Mouse (Mus musculus) E14TG2a.4 (cell line): ENCODE measurements around the gene Maats1.

Experiments used
- H3K27me3 ChIP-seq: 2 replicates; pipeline ENCODE4 v1.6.1; 2014; ENCODE audit warnings: low read length, control low read depth; ENCODE audit not compliant: insufficient read depth
- H3K36me3 ChIP-seq: 2 replicates; pipeline ENCODE4 v1.6.1; 2014; ENCODE audit warnings: low read length, control low read depth; ENCODE audit not compliant: insufficient read depth
- H3K4me1 ChIP-seq: replicated peaks from 2 replicates; pipeline ENCODE4 v1.6.1; 2014; ENCODE audit warnings: low read depth, low read length, control low read depth
- H3K4me3 ChIP-seq: replicated peaks from 2 replicates; pipeline ENCODE4 v1.5.1; 2014; ENCODE audit warnings: mild to moderate bottlenecking, low read length
- H3K9me3 ChIP-seq: 2 replicates; pipeline ENCODE4 v1.6.1; 2014; ENCODE audit warnings: low read length, control low read depth
- CTCF ChIP-seq: conservative IDR thresholded peaks from 2 replicates; pipeline ENCODE4 v1.5.1; 2014; ENCODE audit warnings: low read length
- NANOG ChIP-seq: IDR thresholded peaks from 2 replicates; pipeline ENCODE4 v1.6.1; 2014; ENCODE audit warnings: borderline replicate concordance, low read length, mixed read lengths
- POU5F1 ChIP-seq: IDR thresholded peaks from 2 replicates; pipeline ENCODE4 v1.6.1; 2014; ENCODE audit warnings: low read length, borderline replicate concordance

Maats1 gene

GRCm38 (mm10) chr16:38298410-38298809 lies 43.5 kb downstream of the Maats1 start:
- no peaks in the 10 kb centered on the region for H3K36me3 ChIP-seq
- H3K27me3 ChIP-seq = 0 out of 2 replicates have a peak, but pooled peaks cover 6% of the 10 kb centered on the region
- H3K4me1 ChIP-seq = peaks cover 4% of the 10 kb centered on the region; the same call in 1 of the 2 replicates
- no peak overlapping the region for H3K4me3 ChIP-seq
- no peaks in the 10 kb centered on the region for H3K9me3 ChIP-seq
- TF ChIP-seq NANOG = no peak
- TF ChIP-seq POU5F1 = no peak
- TF ChIP-seq CTCF = no peak

- TF ChIP-seq CTCF (no peak), POU5F1 (no peak), NANOG (no peak)
- H3K27me3 ChIP-seq = peaks cover 11% of the 10 kb centered on the region
- no peak overlapping the region for H3K4me3 ChIP-seq
- no peaks in the 10 kb centered on the region for H3K36me3 ChIP-seq
- no peaks in the 10 kb centered on the region for H3K9me3 ChIP-seq
- no peaks in the 10 kb centered on the region for H3K4me1 ChIP-seq
These were observed 46.5 kb downstream of the Maats1 start for GRCm38 (mm10) chr16:38295349-38295930.

- no peak for TF ChIP-seq POU5F1
- no peak for TF ChIP-seq CTCF
- no peak for TF ChIP-seq NANOG
- no peaks in the 10 kb centered on the region for H3K36me3 ChIP-seq
- no peaks in the 10 kb centered on the region for H3K4me1 ChIP-seq
- peaks cover 14% of the 10 kb centered on the region for H3K27me3 ChIP-seq
- H3K9me3 ChIP-seq = no peaks in the 10 kb centered on the region
- H3K4me3 ChIP-seq = no peak within 1 kb of the TSS
These were observed 47.1 kb downstream of the Maats1 start, which contains the start of gene Nr1i2 for GRCm38 (mm10) chr16:38294685-38295348. TSS of gene Nr1i2 (minus strand) at chr16:38294824.

GRCm38 (mm10) chr16:38290151-38290550 lies 51.8 kb downstream of the Maats1 start:
- Histone ChIP-seq H3K4me1 (no peaks in the 10 kb centered on the region), H3K9me3 (no peaks in the 10 kb centered on the region), H3K36me3 (no peaks in the 10 kb centered on the region), H3K27me3 (peaks cover 16% of the 10 kb centered on the region), H3K4me3 (no peak overlapping the region)
- no peak for TF ChIP-seq CTCF
- TF ChIP-seq POU5F1 = no peak

GRCm38 (mm10) chr16:38288851-38289250 lies 53.1 kb downstream of the Maats1 start:
- H3K9me3 ChIP-seq = no peaks in the 10 kb centered on the region
- H3K36me3 ChIP-seq = no peaks in the 10 kb centered on the region
- H3K27me3 ChIP-seq = peaks cover 16% of the 10 kb centered on the region
- no peaks in the 10 kb centered on the region for H3K4me1 ChIP-seq
- no peak for TF ChIP-seq POU5F1
- no peak for TF ChIP-seq NANOG
- no peak for TF ChIP-seq CTCF
- H3K4me3 ChIP-seq = no peak overlapping the region

GRCm38 (mm10) chr16:38287762-38288161 lies 54.2 kb downstream of the Maats1 start:
- no peaks in the 10 kb centered on the region for H3K4me1 ChIP-seq
- no peaks in the 10 kb centered on the region for H3K9me3 ChIP-seq
- no peak for TF ChIP-seq CTCF
- no peak for TF ChIP-seq POU5F1
- no peak for TF ChIP-seq NANOG
- peaks cover 21% of the 10 kb centered on the region for H3K27me3 ChIP-seq
- H3K36me3 ChIP-seq = no peaks in the 10 kb centered on the region
- H3K4me3 ChIP-seq = no peak overlapping the region

- H3K4me1 ChIP-seq = no peaks in the 10 kb centered on the region
- TF ChIP-seq NANOG (no peak), CTCF (no peak), POU5F1 (no peak)
- H3K27me3 ChIP-seq = peaks cover 21% of the 10 kb centered on the region
- no peaks in the 10 kb centered on the region for H3K36me3 ChIP-seq
- no peaks in the 10 kb centered on the region for H3K9me3 ChIP-seq
- H3K4me3 ChIP-seq = no peak overlapping the region
These were observed 54.6 kb downstream of the Maats1 start for GRCm38 (mm10) chr16:38287357-38287756.

- Histone ChIP-seq H3K4me3 (no peak overlapping the region), H3K9me3 (no peaks in the 10 kb centered on the region), H3K4me1 (no peaks in the 10 kb centered on the region), H3K27me3 (peaks cover 21% of the 10 kb centered on the region), H3K36me3 (no peaks in the 10 kb centered on the region)
- TF ChIP-seq POU5F1 (no peak), CTCF (no peak), NANOG (no peak)
These were observed 55.4 kb downstream of the Maats1 start for GRCm38 (mm10) chr16:38286541-38286940.

- TF ChIP-seq POU5F1 (no peak), NANOG (no peak), CTCF (no peak)
- H3K36me3 ChIP-seq = no peaks in the 10 kb centered on the region
- no peaks in the 10 kb centered on the region for H3K9me3 ChIP-seq
- H3K4me1 ChIP-seq = no peaks in the 10 kb centered on the region
- no peak overlapping the region for H3K4me3 ChIP-seq
- peaks cover 16% of the 10 kb centered on the region for H3K27me3 ChIP-seq
These were observed 56.1 kb downstream of the Maats1 start for GRCm38 (mm10) chr16:38285801-38286200.
